Mouse (Mus musculus) heart, postnatal 0 days (tissue): ENCODE results near the gene Plekha5.

Experiments
- CTCF ChIP-seq: IDR thresholded peaks from 2 replicates; pipeline ENCODE4 v1.5.1; 2016; ENCODE audit warnings: antibody characterized with exemption, control low read depth, low read depth
- EP300 ChIP-seq: IDR thresholded peaks from 2 replicates; pipeline ENCODE4 v1.6.1; 2016; ENCODE audit warnings: antibody characterized with exemption, low read depth

DNA sequence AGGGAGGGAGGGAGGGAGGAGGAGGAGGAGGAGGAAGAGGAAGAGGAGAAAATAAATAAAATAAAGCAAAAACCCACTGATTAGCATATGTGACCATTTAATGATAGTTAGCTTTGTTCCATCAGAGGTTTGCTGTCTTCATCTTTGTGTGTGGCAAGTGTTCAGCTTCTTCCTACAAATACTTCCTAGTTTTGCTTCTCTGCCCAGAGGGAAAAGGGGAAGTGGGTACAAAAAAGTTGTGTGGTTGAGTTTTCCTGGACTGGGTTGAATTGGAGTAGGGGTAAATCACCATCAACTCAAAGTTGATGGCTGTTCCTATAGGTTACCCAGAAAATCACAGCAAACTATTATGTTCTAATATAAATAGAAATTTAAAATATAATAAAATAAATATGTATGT is 65.7 kb downstream of the Plekha5 start:
- TF ChIP-seq CTCF (no peak), EP300 (no peak)
